Mouse (Mus musculus) forebrain, embryonic 11.5 days (tissue): ENCODE results near the gene Aff3. TPM values are rescaled to one million over a fixed set of nuclear protein-coding genes. Genes with fewer than 3 reads are reported as not detected.

Experiments
- ATAC-seq: fragments of 200-750 bp; cut with Nextera tagmentation; replicated peaks from 2 replicates; pipeline ENCODE4 v1.8.0; 2017; ENCODE audit warnings: moderate TSS enrichment; ENCODE audit not compliant: low FRiP score
- DNase-seq: peaks from one replicate; pipeline ENCODE4 v3.0.0-alpha.2; 2017; ENCODE audit warnings: low spot score
- H3K27ac ChIP-seq: fragments of 300-500 bp; sonication (generic); 2 replicates; pipeline ENCODE4 v1.5.1; 2014; ENCODE audit warnings: low read depth, low read length
- H3K27me3 ChIP-seq: fragments of 300-500 bp; sonication (generic); 2 replicates; pipeline ENCODE4 v1.6.1; 2014; ENCODE audit warnings: mild to moderate bottlenecking, low read length, mixed read lengths; ENCODE audit not compliant: control insufficient read depth, insufficient read depth
- H3K36me3 ChIP-seq: fragments of 300-500 bp; sonication (generic); 2 replicates; pipeline ENCODE4 v1.6.1; 2014; ENCODE audit warnings: mild to moderate bottlenecking, low read length, moderate library complexity, mixed read lengths; ENCODE audit not compliant: control insufficient read depth, insufficient read depth
- H3K4me1 ChIP-seq: fragments of 300-500 bp; sonication (generic); replicated peaks from 2 replicates; pipeline ENCODE4 v1.6.1; 2014; ENCODE audit warnings: low read length, mixed read lengths; ENCODE audit not compliant: control insufficient read depth, insufficient read depth
- H3K4me2 ChIP-seq: fragments of 300-500 bp; sonication (generic); 2 replicates; pipeline ENCODE4 v1.6.1; 2014; ENCODE audit warnings: low read depth, mild to moderate bottlenecking, low read length, moderate library complexity, mixed read lengths; ENCODE audit not compliant: severe bottlenecking
- H3K4me3 ChIP-seq: fragments of 300-500 bp; sonication (generic); 2 replicates; pipeline ENCODE4 v1.5.1; 2014; ENCODE audit warnings: low read depth, low read length
- H3K9ac ChIP-seq: fragments of 300-500 bp; sonication (generic); 2 replicates; pipeline ENCODE4 v1.6.1; 2014; ENCODE audit warnings: low read length
- H3K9me3 ChIP-seq: fragments of 300-500 bp; sonication (generic); 2 replicates; pipeline ENCODE4 v1.6.1; 2016; ENCODE audit warnings: low read length, mixed read lengths; ENCODE audit not compliant: control insufficient read depth
- WGBS: fragments of 180-500 bp; shearing (Covaris S2); extraction: QIAGEN DNeasy Blood & Tissue Kit; methylation state at CpG from one replicate; pipeline ENCODE4 v1.1.7; 2014; 5-methylcytosine and 5-hydroxymethylcytosine counted together
- polyA plus RNA-seq: library from polyadenylated mRNA; unstranded; fragments of >200 nt; fragmentation: Nextera tagmentation; extraction: Ambion mirVana; gene quantifications from 2 replicates; pipeline ENCODE4 v1.2.1, GENCODE M21; 2014

Aff3 gene
- polyA plus RNA-seq, 1 experiment from 2014 or later = 22.8 TPM

DNA sequence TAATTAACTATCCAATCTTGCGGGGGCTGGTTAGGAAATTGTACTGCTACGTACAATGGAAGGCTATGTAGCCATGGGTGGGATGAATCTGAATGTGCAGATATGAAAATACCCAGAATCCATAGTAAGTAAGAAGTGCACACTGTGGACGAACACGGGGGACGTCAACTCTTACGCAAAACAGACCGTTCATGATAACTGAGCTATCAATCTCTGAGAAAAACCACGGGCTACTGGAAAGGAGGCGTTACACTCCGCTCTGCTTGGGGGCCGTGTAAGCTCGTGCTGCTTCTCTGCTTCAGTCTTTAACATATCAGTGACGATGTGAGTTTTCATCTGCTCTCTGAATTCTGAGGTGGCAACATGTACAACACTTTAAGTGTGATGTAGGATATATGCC, 114.2 kb downstream of the Aff3 start:
- Histone ChIP-seq H3K9me3 (no peaks in the 10 kb centered on the region), H3K4me2 (no peak overlapping the region), H3K27ac (no peak overlapping the region), H3K4me3 (no peak overlapping the region), H3K9ac (no peak overlapping the region), H3K4me1 (peaks cover 3% of the 10 kb centered on the region; the same call in 1 of the 2 replicates), H3K36me3 (no peaks in the 10 kb centered on the region), H3K27me3 (no peaks in the 10 kb centered on the region)
- 91% methylated on average over 13 of the region's 13 CpGs for WGBS
- ATAC-seq (no peak), DNase-seq (no peak)

GRCm38 (mm10) chr1:38548671-38549661, 115.8 kb downstream of the Aff3 start:
- Histone ChIP-seq H3K27ac (no peak overlapping the region), H3K36me3 (no peaks in the 10 kb centered on the region), H3K9me3 (no peaks in the 10 kb centered on the region), H3K4me1 (peaks cover 3% of the 10 kb centered on the region; the same call in 1 of the 2 replicates), H3K4me2 (no peak overlapping the region), H3K4me3 (no peak overlapping the region), H3K9ac (no peak overlapping the region), H3K27me3 (no peaks in the 10 kb centered on the region)
- ATAC-seq (no peak), DNase-seq (no peak)
- 84% methylated on average over 8 of the region's 8 CpGs for WGBS

DNA sequence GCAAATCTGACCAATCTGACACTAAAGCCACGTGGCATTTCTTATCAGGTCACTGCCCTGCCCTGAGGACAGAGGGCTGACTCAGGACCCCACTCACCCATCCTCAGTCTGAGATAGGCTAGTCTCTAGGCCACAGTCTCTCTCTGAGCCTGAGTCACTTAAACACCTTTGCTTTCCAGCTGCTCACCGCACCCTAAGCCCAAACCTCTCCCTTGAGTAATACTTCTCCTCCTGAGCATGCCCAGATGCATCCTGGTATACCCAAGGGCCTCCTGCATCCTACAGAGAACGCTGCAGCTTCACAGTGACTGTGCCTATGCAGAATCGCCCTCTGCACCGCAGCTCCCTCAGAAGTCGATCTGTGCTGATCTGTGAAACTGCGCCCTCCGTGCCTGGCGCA, 117.1 kb downstream of the Aff3 start:
- WGBS = 87% methylated on average over 9 of the region's 9 CpGs
- no peak overlapping the region for H3K4me3 ChIP-seq
- H3K4me2 ChIP-seq = no peak overlapping the region
- H3K9ac ChIP-seq = no peak overlapping the region
- no peak for DNase-seq
- no peaks in the 10 kb centered on the region for H3K36me3 ChIP-seq
- H3K27ac ChIP-seq = no peak overlapping the region
- no peaks in the 10 kb centered on the region for H3K9me3 ChIP-seq
- no peaks in the 10 kb centered on the region for H3K27me3 ChIP-seq
- no peaks in the 10 kb centered on the region; the same call in 1 of the 2 replicates for H3K4me1 ChIP-seq
- no peak for ATAC-seq

GRCm38 (mm10) chr1:38546696-38547095, 118.1 kb downstream of the Aff3 start:
- Histone ChIP-seq H3K36me3 (no peaks in the 10 kb centered on the region), H3K27me3 (no peaks in the 10 kb centered on the region), H3K9me3 (no peaks in the 10 kb centered on the region), H3K27ac (no peak overlapping the region), H3K9ac (no peak overlapping the region), H3K4me1 (no peaks in the 10 kb centered on the region), H3K4me3 (no peak overlapping the region), H3K4me2 (no peak overlapping the region)
- 71% methylated on average over 7 of the region's 7 CpGs for whole genome bisulfite sequencing
- DNase-seq = no peak
- ATAC-seq = no peak

- Histone ChIP-seq H3K36me3 (no peaks in the 10 kb centered on the region), H3K27ac (no peak overlapping the region), H3K4me2 (no peak overlapping the region), H3K9ac (no peak overlapping the region), H3K4me3 (no peak overlapping the region), H3K9me3 (no peaks in the 10 kb centered on the region), H3K27me3 (no peaks in the 10 kb centered on the region), H3K4me1 (no peaks in the 10 kb centered on the region)
- DNase-seq (no peak), ATAC-seq (no peak)
- 78% methylated on average over 12 of the region's 12 CpGs for WGBS
Measured at GRCm38 (mm10) chr1:38545282-38545945, 119.3 kb downstream of the Aff3 start.

GRCm38 (mm10) chr1:38544501-38544900, 120.3 kb downstream of the Aff3 start:
- ATAC-seq (no peak), DNase-seq (no peak)
- Histone ChIP-seq H3K4me2 (no peak overlapping the region), H3K4me3 (no peak overlapping the region), H3K27ac (no peak overlapping the region), H3K27me3 (no peaks in the 10 kb centered on the region), H3K36me3 (no peaks in the 10 kb centered on the region), H3K9me3 (no peaks in the 10 kb centered on the region), H3K4me1 (no peaks in the 10 kb centered on the region), H3K9ac (no peak overlapping the region)
- WGBS = 56% methylated on average over 3 of the region's 3 CpGs

GRCm38 (mm10) chr1:38541536-38541935, 123.2 kb downstream of the Aff3 start:
- ATAC-seq = no peak
- Histone ChIP-seq H3K36me3 (no peaks in the 10 kb centered on the region), H3K27ac (no peak overlapping the region), H3K4me2 (no peak overlapping the region), H3K9ac (no peak overlapping the region), H3K9me3 (no peaks in the 10 kb centered on the region), H3K4me1 (no peaks in the 10 kb centered on the region), H3K4me3 (no peak overlapping the region), H3K27me3 (no peaks in the 10 kb centered on the region)
- WGBS = 75% methylated on average over 4 of the region's 4 CpGs
- no peak for DNase-seq

DNA sequence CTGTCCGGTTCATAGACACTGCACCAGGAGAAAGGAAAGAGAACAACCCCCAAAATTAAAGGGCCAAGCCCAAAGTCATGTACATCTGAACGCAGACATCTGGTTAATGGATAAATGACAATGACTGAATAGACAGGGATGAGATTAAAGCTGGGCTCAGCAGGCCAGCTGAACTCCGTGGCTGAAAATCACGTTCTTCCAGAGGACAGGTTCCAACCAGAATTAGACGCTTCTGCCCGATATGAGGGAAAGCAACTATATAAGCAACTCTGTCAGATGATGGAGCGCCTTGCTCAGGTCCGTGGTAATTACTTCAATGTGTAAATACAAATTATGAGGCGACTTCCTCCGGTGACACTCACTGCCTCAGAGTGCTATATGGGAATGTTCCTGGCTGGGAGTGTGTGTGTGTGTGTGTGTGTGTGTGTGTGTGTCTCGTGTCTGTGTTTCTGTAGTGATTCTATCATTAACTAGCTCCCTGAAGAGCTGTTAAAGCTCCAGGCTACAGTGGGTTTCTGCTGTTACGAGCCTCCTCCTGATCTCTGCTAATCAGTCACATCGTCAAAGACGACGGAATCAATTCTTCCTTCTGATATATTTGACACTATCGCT, 127.7 kb downstream of the Aff3 start:
- no peaks in the 10 kb centered on the region for H3K9me3 ChIP-seq
- no peak overlapping the region for H3K4me3 ChIP-seq
- no peak overlapping the region for H3K4me2 ChIP-seq
- H3K27ac ChIP-seq = no peak overlapping the region
- H3K4me1 ChIP-seq = no peaks in the 10 kb centered on the region
- H3K9ac ChIP-seq = no peak overlapping the region
- ATAC-seq (no peak), DNase-seq (no peak)
- H3K27me3 ChIP-seq = no peaks in the 10 kb centered on the region
- 79% methylated on average over 16 of the region's 16 CpGs for WGBS
- no peaks in the 10 kb centered on the region for H3K36me3 ChIP-seq
